Mouse (Mus musculus) right cerebral cortex, postnatal 36 days (tissue): ENCODE measurements around the gene Rreb1.

Experiments
- DNase-seq, 2 experiments: peaks; one replicate each; pipeline ENCODE4 v3.0.0; 2022; ENCODE audit warnings: low spot score in 2 of 2, mixed read lengths in 1 of 2

Rreb1 gene

GRCm38 (mm10) chr13:37853441-37853840 lies 75.2 kb downstream of the Rreb1 start:
- DNase-seq, result no peak

- no peak for DNase-seq
These were observed 75.8 kb downstream of the Rreb1 start for GRCm38 (mm10) chr13:37854031-37854431.

GRCm38 (mm10) chr13:37854455-37855220 lies 76.4 kb downstream of the Rreb1 start:
- no peak for DNase-seq

GRCm38 (mm10) chr13:37855221-37855757 lies 77.1 kb downstream of the Rreb1 start:
- no peak for DNase-seq

- DNase-seq, result no peak
These were observed 77.6 kb downstream of the Rreb1 start for GRCm38 (mm10) chr13:37855765-37856164.

- DNase-seq, result no peak
These were observed 78.3 kb downstream of the Rreb1 start for GRCm38 (mm10) chr13:37856537-37856936.

- peak; percentile 65 to 80 for DNase-seq
These were observed 79.3 kb downstream of the Rreb1 start for GRCm38 (mm10) chr13:37857284-37858065.

- DNase-seq, result no peak
These were observed 79.9 kb downstream of the Rreb1 start for GRCm38 (mm10) chr13:37858066-37858501.

- DNase-seq, result no peak
These were observed 80.3 kb downstream of the Rreb1 start for GRCm38 (mm10) chr13:37858508-37858907.

GRCm38 (mm10) chr13:37859782-37860181 lies 81.6 kb downstream of the Rreb1 start:
- no peak for DNase-seq

- no peak for DNase-seq
These were observed 82.0 kb downstream of the Rreb1 start for GRCm38 (mm10) chr13:37860204-37860603.

GRCm38 (mm10) chr13:37860789-37861188 lies 82.6 kb downstream of the Rreb1 start:
- DNase-seq, result no peak

GRCm38 (mm10) chr13:37862492-37862891 lies 84.3 kb downstream of the Rreb1 start:
- no peak for DNase-seq

- DNase-seq, result no peak
These were observed 85.4 kb downstream of the Rreb1 start for GRCm38 (mm10) chr13:37863643-37864042.

- DNase-seq, result no peak
These were observed 86.5 kb downstream of the Rreb1 start for GRCm38 (mm10) chr13:37864697-37865096.

GRCm38 (mm10) chr13:37866296-37866695 lies 88.1 kb downstream of the Rreb1 start:
- DNase-seq, result no peak

GRCm38 (mm10) chr13:37866846-37867245 lies 88.6 kb downstream of the Rreb1 start:
- no peak for DNase-seq

GRCm38 (mm10) chr13:37870118-37870908 lies 92.1 kb downstream of the Rreb1 start:
- DNase-seq, result no peak

GRCm38 (mm10) chr13:37872142-37872835 lies 94.1 kb downstream of the Rreb1 start:
- no peak for DNase-seq

- DNase-seq, result no peak
These were observed 95.1 kb downstream of the Rreb1 start for GRCm38 (mm10) chr13:37873125-37873891.
